Mouse (Mus musculus) left cerebral cortex, adult 9 months (tissue): Measurements from ENCODE around the gene Polr3g.
"Not testable (repeated sequence)": the region's sequence is repeated elsewhere in the genome, so short reads cannot be mapped to it uniquely, and the experiment has no call there.

Source experiments
- DNase-seq, 2 experiments: peaks; one replicate each; pipeline ENCODE4 v3.0.0; 2022; ENCODE audit warnings: low spot score in 2 of 2

The Polr3g gene

DNA sequence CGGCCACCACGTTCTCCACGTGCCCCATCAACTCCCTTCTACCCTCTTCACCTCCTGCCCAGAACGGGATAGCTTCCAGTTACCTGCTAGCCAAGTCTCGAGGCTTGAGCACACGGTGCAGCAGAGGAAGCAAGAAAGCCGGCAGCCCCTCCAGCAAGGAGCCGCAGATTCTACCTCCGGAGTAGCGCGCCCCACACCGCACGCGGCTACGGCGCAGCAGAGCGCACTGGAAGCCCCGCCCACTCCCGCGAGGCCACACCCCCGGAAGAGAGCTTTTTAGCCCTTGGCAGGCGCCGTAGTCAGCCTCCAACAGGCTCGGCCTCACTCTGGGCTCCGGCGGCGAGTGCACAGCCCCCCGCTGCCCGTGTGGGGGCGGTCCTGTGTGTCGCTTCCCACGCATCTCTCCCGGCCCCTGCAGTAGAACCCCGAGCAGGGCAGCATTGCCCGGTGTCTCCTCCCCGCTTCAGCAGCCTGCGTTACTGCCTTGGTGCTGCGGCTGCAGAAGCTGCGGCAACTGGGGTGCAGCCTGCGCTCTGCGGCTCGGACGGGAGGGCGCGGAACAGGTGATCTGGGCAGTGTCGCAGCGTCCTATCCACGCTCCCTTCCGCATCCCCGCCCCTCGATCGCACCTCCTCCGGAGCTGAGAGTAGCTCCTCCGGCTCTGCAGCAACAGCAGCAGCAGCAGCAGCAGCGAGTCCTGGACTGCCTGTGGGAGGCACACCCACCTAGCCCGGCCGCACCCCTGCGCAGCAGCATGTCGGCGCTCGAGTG, at the start of gene Polr3g, which contains the start of gene Mblac2:
Gene Polr3g, minus strand, starts transcription at position 239 of the 771 bp plus-strand sequence.
Gene Mblac2, plus strand, starts transcription at position 567 of the 771 bp plus-strand sequence.
- peak; percentile 90 to 94 for DNase-seq

DNA sequence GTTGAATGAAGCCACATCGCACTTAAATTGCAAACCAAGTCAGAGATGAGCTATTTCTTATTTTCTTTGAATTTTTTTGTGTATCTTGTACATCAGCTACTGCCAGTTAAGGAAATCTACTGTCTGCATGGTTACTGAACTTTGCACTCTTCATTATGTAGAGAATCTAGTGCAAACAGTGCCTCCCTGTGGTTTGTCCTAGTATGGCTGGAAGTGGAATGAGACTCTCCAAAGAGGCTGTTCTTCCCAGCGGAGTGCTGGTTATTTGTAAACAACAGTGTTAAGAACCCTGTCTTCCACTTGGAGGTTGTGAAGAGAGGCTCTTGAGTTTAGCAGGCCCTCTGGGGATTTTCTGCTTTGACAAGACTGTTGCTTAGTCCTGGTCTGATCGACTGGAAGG, 49.6 kb upstream of the Polr3g start:
- peak in 1 of 2 experiments; percentile 52 for DNase-seq

DNA sequence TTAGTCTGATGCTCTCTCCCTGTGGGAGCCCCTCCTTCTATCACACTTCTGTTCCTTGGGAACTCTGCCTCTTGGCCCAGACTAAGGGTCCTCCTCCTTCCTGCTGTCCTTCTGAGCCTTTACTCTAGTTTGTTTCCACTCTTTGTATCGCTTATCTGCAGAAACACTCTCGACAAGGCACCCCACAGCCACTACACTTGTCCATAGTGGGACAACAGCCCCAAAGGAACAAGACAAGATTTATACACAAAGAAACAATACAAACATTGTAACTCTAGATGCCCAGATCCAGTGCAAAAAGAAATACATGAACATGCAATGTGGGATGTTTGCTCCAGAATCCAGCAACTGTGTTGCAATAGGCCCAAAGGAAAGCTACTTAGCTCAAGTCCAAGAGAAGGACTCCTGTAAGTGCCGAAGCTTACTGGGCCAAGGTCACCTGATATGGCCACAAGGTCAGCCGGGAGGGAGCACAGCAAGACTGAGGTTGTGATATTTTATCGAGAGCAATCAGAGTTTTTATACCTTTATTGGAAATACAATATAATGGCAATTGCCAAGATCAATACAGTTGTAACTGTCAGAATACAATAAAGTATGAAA, 46.3 kb upstream of the Polr3g start:
- no peak for DNase-seq

DNA sequence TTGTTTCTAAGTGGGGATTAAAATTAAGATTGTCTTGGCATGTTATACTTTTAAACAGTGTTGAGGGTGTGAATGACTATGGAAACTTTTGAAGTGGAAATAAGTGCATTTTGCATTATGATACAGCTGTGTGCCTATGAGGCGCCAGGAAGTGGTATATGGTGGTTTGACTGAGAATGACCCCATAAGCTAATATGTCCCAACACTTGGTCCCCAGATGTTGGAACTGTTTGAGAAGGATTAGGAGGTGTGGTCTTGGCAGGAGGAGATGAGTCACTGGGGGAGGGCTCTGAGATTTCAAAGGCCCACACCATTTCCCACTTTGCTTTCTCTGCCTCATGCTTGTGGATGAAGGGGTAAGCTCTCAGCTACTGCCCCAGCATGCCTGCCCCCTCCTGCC, 44.5 kb upstream of the Polr3g start:
- DNase-seq, result no peak

DNA sequence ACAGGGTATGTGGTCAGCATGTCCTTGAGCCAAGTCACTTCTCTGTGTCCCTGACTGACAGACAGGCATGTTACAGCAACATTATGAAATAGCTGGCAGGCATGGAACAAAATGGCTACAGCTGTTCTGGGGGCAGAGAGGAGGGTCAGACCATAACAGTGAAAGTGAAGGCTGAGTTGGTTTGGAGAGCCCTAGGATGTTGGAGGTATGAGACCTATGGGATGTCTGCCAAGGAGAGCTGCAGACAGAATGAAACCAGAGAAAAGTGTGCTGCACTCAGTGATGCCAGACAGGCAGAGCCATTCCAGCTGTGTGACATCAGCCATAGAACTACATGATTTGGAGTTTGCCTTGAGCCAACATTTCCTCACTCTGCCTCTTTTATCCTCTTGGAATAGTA, 44.1 kb upstream of the Polr3g start:
- DNase-seq, result no peak

DNA sequence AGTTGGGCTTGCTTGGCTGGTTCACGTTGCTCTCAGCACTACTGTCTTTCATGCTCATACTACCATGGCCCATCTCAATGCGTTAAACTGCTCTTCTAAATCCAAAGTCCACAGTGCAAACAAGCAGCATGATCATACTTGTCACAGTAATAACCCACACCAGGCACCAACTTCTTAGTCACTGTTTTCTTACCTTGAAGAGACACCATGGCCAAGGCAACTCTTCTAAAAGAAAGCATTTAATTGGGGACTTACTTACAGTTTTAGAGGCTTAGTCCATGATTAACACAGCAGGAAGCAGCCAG, 33.2 kb upstream of the Polr3g start:
- no peak for DNase-seq

DNA sequence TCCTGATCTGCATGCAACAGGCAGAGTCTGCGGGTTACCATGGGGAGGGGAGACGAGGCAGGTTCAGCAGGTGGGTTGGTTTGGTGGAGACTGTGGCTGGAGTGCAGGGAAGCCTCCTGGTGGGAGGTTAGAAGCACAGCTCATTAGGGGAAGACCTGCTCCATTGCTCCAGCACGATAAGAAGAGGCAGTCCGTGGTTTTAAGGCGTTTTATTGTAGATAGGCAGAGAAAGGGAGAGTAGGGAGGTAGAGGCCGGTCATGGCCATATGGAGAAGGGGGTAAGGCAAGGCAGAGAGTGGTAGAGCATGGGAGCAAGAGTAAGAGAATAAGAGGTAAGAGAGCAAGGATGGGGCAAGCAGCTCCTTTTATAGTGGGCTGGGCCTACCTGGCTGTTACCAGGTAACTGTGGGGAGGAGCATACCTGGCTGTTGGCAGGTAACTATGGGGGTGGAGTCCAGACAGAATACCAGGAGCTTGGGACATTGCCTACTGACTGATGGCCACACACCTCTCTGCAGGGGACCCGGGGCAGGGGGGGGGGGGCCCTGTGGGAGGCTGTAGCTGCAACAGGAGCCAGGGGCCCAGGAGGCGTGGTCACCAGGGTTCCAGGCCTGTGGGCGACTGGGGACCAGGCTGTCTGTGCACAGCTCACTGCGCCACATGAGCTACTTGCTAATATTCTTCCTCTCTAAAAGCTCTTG, 32.7 kb upstream of the Polr3g start:
- DNase-seq, result no peak

DNA sequence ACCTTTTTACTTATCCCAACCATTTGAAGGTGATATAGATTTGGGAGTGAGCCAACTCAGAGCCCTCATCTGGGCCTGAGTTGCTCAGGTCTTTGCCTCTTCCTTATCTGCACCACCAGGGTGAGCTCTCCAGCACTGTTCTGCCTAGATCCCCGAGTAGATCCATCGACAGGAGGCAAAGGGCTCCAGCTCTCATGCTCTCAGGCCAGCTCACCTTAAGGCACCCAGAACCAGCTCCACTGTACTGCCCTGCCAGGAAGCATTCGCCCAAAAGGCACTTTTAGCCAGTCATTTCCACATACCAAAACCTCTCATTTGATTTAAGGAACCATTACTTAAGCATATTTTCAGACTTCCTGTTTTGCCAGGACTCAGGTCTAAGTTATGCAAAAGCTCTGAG, 30.1 kb upstream of the Polr3g start:
- no peak for DNase-seq

DNA sequence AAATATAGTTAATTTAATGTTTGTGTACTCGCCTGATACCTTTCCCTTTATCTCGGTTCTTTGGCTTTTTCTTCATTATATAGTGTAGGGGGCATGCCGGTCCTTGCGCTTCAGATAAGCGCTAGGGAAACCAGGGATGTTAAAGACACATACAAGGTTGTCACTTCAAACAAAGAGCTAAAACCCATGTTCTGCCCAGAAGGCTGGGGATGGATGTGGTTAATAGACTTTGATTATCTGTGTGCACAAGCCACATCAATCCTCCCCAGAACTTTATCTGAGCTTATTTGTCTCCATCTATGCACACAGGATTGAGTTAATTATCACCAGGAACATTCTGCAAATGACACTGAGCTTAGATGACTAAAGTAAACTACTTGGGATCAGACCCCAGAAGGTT, 25.8 kb upstream of the Polr3g start:
- DNase-seq, result no peak

DNA sequence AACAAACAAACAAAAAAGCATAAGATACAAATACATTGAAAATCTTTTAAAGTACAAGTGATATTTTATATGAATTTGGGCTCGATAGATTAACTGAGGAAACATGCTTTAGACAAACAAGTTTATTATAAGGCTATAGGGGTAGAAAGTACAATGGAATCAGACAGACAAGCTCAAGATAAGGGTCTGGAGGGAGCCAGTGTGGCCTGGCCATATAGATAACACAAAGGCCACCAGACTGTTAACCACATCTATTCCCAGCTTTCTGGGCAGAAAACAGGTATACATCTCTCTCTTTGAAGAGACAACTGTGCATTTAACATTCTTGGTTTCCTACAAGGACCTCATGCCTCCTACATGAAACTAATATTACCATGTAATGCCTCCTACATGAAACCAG, 19.5 kb upstream of the Polr3g start:
- DNase-seq, result no peak

DNA sequence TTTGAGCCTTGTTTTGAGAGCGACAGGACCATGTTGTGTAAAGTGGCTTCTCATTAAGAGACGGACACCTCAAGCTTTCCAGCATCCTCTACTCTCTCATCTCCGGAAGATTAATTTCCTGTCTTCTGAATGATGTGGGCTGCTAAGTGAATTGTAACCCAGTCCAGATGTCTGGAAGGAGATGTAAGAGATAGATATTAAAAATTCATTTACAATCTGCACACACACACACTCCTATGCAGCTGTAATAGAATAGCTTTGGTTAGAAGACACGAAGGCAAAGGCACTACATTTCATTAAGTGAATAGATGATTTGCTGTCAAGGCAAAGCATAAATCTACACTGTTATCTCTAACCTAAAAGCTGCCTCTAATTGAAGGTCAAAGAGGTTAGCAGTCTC, 18.3 kb upstream of the Polr3g start:
- no peak for DNase-seq

DNA sequence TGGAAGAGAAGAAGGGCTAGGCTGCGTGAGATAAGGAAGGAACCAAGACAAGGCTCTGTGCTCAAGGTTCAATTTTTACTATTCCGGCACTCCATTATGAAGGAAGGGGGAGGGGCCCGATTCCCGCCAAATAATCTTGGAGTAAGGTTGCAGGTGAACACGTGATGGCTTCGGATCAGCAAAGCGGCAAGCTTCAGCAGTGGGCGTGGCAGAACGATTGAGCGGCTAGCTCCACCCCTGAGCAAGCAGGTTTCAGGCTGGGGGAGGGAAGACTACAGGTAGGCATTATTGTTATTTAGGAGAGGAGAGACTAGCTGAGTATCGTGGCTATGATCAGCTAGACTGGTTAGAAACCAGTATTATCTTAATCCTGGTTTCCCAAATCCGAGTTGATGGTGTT, 17.3 kb upstream of the Polr3g start:
- not testable (repeated sequence) for DNase-seq

DNA sequence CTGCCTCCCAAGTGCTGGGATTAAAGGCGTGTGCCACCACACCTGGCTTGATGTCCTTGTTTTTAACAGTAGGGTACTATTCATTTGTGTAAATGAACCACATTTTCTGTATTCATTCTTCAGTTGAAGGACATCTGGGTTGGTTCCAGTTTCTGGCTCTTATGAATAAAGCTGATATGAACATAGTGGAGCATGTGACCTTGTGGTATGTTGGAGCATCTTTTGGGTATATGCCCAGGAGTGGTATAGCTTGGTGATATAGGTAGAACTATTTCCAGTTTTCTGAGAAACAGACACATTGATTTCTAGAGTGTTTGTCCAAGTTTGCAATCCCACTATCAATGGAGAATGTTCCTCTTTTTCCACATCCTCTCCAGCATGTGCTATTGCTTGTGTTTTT, 3.1 kb upstream of the Polr3g start:
- no peak for DNase-seq

DNA sequence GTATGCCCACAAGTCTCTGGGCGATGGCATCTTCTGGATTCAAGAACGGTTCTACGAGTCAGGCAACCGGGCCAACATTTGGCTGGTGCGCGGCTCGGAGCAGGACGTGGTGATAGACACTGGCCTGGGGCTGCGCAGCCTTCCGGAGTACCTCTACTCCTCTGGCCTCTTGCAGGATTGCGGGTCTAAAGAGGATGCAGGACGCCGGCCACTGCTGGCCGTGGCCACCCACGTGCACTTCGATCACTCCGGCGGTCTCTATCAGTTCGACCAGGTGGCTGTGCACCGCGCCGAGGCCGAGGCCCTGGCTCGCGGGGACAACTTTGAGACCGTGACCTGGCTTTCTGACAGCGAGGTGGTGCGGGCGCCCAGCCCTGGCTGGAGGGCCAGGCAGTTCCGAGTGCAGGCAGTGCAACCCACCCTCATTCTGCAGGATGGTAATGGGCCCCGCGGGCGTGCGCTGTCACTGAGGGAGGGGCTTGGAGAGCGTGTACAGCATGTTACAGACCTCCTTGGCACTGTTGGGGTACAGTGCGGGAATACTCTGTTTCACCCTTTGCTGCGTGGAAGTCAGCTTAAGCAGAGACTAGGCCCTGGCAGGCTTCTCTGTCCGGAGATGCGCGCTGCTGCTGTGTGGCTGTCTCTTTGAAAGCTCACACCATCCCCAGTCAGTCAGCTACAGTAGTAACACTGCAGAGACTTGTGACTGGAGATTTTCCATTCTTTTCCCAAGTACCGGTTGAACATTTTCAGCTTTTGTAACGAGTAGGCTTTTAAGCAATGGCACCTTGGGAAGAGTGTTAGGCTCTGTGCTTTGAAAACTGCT, 946 bp upstream of the Polr3g start:
- peak in 1 of 2 experiments; percentile 31 for DNase-seq

DNA sequence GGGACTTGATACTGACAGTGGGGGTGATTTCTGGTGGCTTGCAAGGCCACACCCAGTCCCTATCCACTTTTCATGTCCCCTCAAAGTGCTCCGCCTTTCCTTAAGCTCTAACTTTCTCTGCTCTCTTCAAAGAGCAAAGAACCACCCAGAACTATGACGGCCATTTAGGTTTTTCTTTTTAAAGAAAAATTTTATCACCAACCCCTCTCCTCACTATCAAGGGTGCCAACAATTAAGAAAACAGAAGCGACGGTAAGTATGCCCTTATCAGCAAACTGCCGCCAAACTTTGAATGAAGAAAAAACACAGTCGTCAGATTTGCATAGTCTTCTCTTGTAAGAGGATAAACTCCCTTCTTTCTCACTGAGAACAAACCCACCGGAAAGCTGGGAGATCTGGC, 547 bp downstream of the Polr3g start:
- no peak for DNase-seq

DNA sequence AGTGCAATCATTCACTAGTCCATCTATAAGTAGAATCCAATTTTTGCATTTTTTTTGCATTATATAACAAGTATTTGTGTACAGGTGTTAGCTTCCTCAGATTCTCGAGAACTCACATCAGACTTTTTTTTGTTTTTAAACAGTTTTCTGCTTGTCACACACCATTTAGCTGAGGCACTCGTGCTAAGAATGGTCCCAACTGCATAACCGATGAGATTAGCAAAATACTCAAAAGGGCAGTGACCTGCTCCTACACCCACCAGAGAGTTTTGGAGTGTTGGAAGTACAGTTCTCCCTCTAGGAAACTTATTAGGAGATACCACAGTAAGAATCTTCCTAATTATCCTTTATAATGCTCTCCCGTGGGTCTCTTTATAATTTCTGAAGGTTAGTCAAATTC, 1.0 kb downstream of the Polr3g start:
- DNase-seq, result no peak

DNA sequence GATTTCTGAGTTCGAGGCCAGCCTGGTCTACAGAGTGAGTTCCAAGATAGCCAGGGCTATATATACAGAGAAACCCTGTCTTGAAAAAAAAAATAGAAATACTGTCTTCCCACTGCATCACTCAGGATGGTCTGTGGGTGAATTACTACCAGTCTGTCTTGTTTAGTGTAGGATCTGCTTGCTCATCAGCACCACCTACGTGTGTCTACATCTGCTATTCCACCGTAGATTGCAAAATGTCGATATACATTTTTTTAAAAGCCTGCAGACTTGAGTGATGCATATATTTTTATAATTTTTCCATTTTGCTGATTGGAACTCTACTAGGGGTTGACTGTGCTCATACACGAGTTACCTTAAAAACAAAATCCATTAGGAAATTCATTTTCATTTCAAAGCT, 4.5 kb downstream of the Polr3g start:
- DNase-seq, result no peak

DNA sequence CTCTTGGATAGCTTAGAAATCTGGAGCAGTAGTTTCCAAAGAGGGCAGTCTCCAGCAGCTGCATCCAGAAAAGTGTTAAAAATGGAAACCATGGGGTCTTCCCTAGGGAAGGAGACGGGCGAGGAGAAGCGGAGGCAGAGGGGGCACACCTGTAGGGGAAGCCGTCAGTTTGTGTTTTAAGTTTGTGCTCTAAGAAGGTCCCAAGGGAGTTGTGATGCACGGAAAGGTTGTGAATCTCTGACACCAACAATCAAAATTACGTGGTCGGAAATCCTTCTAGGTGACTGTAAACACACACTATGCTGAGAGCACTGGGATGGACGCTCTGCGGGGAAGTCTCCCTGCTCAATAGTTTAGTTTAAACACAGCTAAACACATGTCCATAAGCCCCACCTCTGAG, 7.2 kb downstream of the Polr3g start:
- DNase-seq, result no peak

DNA sequence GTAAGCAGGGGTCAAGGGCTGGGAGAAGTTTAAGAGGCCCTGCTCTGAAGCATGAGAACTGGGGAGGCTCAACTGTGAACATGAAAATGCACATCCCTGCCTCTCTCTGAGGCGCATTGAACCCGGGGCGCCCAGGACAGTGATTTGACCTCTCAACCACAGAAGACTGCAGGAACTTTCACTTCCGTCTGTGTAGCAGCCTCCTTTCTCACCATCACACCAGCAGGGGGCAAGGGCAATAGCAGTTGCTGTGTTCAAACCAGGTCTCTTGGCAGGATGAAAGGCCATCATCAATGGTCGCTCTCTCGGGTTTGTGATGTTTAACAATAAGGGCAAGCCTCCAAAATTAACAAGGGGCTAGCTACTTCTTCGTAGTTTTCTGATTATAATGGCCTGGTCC, 7.7 kb downstream of the Polr3g start:
- no peak for DNase-seq

DNA sequence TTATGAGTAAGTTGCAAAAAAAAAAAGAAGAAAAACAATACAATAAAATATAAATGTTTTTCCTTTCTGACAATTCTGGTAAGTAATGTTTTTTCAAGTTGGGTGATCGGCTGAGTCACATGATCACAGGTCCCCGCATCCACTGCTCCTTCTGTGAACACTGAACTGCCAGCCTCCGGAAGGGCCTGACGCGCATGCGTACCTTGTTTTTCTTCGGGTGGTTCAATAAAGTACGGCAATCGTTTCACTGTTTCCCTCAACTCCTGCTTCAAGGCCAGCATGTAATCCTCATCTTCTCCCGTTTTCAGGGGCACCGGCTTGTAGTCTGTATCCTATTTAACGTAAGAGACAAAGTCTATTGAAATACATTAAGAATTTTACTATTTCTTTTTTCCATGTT, 16.4 kb downstream of the Polr3g start:
- no peak for DNase-seq

DNA sequence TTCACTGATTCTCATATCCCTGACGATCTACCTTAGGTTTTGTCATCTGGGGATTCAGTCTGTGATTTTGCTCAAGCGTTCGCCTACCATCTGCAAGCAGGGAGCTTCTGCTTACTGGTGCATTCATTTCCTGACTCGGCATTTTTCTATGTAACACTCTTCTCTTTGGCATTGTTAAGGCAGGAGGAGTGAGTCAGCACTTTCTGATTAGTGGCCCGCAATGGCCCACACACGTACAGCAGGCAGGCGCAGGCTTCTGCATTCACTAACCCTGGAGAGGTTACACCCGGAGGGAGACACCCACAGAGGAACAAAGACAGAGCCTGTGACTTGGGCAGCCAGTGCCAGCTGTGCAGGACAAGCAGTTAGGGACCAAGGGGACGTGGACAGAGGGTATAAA, 19.2 kb downstream of the Polr3g start:
- peak in 1 of 2 experiments; percentile 19 for DNase-seq

DNA sequence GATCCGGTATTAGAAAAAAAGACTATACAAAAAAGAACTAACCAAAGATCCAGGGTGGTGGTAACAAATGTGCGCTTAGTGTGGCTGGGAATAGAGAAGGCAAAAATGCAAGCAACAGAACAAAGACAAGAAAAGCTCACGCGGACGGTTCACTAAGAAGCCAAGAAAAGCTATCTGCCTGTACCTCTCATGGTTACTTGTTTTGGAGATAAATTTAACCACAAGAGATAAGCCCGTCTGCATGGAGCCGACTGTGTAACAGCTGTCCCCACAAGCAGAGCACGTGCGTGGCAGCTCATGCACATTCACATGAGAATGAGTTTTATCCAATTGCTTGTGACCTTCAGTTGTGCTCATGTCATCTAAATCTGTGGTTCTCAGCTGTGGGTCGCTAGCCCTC, 20.3 kb downstream of the Polr3g start:
- no peak for DNase-seq
